Mouse (Mus musculus) T-helper 1 cell (primary cell): Measurements from ENCODE around the gene Mical1.

Source experiments
- in situ Hi-C: fragments of 300-600 bp; cut with MboI, MseI; formaldehyde crosslinking; loops from one replicate; pipeline ENCODE4 v1.15.1; 2025; ENCODE audit warnings: high pct_unique_total_duplicates

Mical1 gene

GRCm38 (mm10) chr10:41519640-41520409 lies 43.7 kb downstream of the Mical1 start:
- in situ Hi-C loops, result loop anchor here (5.0 kb wide), 1 partner anchor 747 kb away; no protein-coding TSS in a partner anchor

GRCm38 (mm10) chr10:41520410-41520673 lies 44.2 kb downstream of the Mical1 start:
- in situ Hi-C loops, result loop anchor here (5.0 kb wide), 1 partner anchor 747 kb away; no protein-coding TSS in a partner anchor

- in situ Hi-C loops, result loop anchor here (5.0 kb wide), 1 partner anchor 744 kb away; no protein-coding TSS in a partner anchor
Observed at GRCm38 (mm10) chr10:41523386-41523785, 47.3 kb downstream of the Mical1 start.

DNA sequence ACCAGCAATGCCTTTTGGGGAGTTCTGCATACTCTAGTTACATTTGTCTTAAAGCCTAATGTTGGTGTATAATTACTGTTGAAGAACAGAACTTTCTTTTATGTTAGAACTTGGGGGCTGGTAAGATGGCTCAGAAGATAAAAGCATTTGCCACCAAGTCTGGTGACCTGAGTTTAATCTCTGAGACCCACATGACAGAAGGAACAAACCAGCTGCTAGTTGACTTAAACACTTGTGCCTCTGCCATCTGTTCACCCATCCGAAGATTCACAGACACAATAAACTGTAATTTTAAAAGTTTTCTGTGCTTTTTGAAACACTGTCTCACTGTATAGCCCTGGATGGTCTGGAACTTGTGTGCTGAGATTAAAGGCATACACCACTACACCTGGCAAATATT lies 49.6 kb downstream of the Mical1 start:
- in situ Hi-C loops, result no loop called here

DNA sequence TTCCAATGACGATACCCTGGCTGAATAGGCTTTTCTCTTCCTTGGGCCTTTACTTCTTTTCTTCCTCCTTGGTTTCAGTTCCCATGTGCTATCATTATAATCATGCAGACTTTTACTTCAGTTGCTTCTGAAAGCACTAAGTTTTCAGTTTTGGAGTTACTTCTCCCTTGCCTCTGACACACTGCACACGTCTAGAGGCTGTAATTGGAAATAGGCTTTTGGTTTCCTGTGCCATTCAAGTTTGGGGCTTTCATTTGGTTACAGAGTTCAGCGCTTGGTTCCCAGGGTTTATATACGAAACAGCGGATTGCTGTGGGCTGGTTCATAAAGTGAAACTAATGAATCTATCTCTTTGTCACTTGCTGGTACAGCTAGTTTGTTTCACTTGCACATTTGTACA lies 53.9 kb downstream of the Mical1 start:
- in situ Hi-C loops, result no loop called here

DNA sequence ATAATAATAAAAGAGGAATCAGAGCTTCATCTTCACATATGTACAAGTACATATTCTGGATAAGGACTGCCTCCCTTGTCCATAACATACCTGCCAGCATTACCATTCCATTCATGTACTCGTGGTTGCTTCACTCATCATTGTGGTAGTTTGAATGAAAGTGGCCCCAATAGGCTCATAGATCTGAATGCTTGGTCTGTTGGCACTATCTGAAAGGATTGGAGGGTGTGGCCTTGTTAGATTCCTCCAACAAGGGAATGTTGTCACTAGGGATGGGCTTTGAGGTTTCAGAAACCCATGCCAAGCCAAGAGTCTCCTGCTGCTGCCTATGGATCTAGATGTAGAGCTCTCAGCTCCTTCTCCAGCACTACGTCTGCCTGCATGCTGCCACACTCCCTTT lies 59.9 kb downstream of the Mical1 start:
- in situ Hi-C loops, result no loop called here
